Mouse (Mus musculus): ENCODE measurements around the gene Gm6169.

DNA sequence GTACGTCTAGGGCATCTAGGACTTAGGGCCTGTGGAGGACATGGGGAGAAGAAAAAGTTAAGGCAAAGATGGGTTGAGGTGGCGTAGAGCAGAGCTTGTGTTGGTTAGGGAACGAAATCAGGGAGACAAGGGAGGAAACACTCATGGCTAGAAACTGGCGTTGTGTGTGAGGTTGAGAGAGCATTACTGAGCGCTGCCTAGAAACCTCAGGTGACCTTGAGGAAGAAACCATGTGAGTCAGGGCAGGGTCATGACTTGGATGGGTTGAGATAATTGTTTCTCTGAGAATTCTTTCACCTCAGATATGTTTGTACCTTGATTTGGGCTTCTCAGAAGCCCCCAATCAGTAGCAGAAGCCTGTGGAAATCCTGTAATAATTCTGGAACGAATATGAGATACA is 11.6 kb downstream of the Gm6169 start:
- TF ChIP-seq CTCF (IDR thresholded peaks at IDR 0.05; ENCODE audit: borderline replicate concordance, insufficient read depth, low read depth, low read length) (no peak), POLR2A (IDR thresholded peaks at IDR 0.05; ENCODE audit: borderline replicate concordance, insufficient read depth, low read length) (no peak)
